Mouse (Mus musculus): ENCODE results near the gene Ifitm3. TPM values are rescaled to one million over a fixed set of nuclear protein-coding genes. Genes with fewer than 3 reads are reported as not detected.
A peak's percentile ranks its signal among the peaks of the same experiment; 100 is the strongest.

The Ifitm3 gene
- polyA plus RNA-seq, 1 experiment from 2014 or later = 35.9 TPM

DNA sequence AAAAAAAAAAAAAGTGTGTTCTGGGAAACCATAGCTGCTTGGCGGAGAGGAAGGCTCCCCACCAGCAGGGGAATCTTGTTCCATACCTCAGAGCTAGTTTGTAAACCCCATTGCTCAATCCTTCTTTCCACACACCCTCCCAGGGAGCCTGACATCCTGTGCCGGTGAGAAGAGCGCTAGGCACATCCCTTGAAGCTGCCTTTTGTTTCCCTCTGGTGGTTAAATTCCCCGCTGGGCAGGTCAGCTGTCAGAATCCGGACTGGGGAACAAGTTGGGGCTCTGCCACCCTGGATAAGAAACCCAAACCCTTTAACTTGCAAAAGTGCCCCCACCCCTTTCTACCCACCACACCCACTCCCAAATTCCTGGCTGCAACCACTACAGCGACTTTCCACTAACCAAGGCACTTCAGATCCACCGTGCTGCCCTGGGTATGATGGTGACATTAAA lies 2.2 kb downstream of the Ifitm3 start:
- Histone ChIP-seq H3K27ac (replicated peaks) (no peak overlapping the region), H3K9me3 (no peaks in the 10 kb centered on the region), H3K9ac (no peak overlapping the region), H3K4me1 (replicated peaks) (peaks cover 18% of the 10 kb centered on the region; the same call in 1 of the 2 replicates), H3K4me2 (peak overlapping the region; percentile 39; the same call in 1 of the 2 replicates), H3K36me3 (no peaks in the 10 kb centered on the region), H3K4me3 (no peak overlapping the region), H3K27me3 (no peaks in the 10 kb centered on the region)
- WGBS = 5% methylated on average over 7 of the region's 7 CpGs
- ATAC-seq (ENCODE audit: low read depth) = no peak

DNA sequence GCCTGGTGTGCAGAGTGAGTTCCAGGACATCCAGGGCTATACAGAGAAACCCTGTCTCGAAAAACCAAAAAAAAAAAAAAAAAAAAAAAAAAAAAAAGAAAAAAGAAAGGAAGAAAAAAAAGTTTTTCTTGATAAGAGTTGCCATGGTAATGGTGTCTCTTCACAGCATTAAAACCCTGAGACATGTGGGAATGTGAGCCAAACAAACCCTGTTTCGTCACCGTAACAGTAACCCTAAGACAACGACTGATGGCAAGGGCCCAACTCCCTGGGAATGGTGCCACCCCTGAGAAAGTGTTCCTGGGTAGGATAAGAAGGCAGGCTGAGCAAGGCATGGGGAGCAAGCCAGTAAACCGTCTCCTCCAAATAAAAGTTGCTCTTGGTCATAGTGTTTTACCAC lies 3.7 kb downstream of the Ifitm3 start:
- no peak for ATAC-seq (ENCODE audit: low read depth)
- no peaks in the 10 kb centered on the region for H3K9me3 ChIP-seq

DNA sequence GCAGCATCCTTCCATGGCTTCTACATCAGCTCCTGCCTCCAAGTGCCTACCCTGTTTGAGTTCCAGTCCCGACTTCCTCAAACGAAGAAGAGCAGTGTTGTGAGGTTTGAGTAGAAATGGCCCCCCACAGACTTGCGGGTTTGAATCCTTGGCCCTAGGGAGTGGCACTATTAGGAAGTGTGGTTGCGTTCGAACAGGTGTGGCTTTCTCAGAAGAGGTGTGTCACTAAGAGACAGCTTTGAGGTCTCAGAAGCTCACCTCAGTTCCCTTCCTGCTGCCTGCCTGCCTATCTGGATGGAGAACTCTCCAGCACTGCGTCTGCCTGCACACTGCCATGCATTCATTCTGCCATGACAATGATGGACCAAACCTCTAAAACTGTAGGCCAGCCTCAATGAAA lies 4.1 kb downstream of the Ifitm3 start:
- no peaks in the 10 kb centered on the region for H3K27me3 ChIP-seq
- 93% methylated on average over 6 of the region's 6 CpGs for WGBS
- no peaks in the 10 kb centered on the region for H3K36me3 ChIP-seq
- ATAC-seq (ENCODE audit: low read depth) = no peak
- no peak overlapping the region for H3K4me3 ChIP-seq
- H3K9me3 ChIP-seq = no peaks in the 10 kb centered on the region
- no peak overlapping the region for H3K27ac ChIP-seq (replicated peaks)
- H3K4me1 ChIP-seq (replicated peaks) = peaks cover 18% of the 10 kb centered on the region; the same call in 1 of the 2 replicates
- H3K4me2 ChIP-seq = no peak overlapping the region
- no peak overlapping the region for H3K9ac ChIP-seq

More for the DNA sequence above, 3.7 kb downstream of the Ifitm3 start:
- Histone ChIP-seq H3K4me3 (no peak overlapping the region), H3K4me1 (replicated peaks) (peaks cover 18% of the 10 kb centered on the region; the same call in 1 of the 2 replicates), H3K27ac (replicated peaks) (no peak overlapping the region), H3K9ac (no peak overlapping the region), H3K36me3 (no peaks in the 10 kb centered on the region), H3K4me2 (no peak overlapping the region), H3K27me3 (no peaks in the 10 kb centered on the region)
- WGBS = 72% methylated on average over 5 of the region's 5 CpGs

DNA sequence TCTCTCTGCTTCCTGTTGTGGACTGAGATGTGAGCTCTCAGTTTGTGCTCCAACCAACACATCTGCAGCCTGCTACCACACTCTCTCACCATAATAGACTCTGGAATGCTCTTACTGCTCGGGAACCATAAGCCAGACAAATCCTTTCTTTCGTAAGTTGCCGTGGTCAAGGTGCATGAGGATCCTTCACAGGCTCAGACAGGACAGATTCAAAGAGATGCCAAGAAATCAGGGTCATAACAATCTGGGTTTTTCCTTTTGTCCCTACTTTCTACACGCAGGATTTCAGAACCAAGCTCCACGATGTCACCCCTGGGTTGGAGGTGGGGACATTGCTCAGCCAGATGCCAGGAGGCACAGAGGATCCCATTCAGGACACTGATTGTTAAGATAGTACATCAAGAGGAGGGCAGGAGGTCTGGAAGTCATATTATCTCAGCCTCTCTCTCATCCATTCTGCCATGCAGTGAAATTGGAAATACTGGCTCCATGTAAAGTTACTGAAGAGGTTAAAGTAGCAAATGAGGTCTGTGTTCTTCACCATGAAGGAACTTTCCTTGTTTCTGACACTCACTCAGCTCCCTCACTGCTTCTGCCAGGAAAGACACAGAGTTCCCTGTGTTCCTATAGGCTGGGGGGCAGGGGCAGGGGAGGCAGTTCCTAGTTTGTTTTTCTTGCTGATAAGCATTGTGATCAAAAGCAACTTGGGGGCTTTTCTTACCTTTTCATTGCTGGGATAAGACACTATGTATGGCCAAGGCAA lies 7.1 kb downstream of the Ifitm3 start:
- Histone ChIP-seq H3K27me3 (no peaks in the 10 kb centered on the region), H3K36me3 (no peaks in the 10 kb centered on the region), H3K4me3 (no peak overlapping the region), H3K4me1 (replicated peaks) (0 out of 2 replicates have a peak, but pooled peaks cover 2% of the 10 kb centered on the region), H3K4me2 (no peak overlapping the region), H3K9ac (no peak overlapping the region), H3K27ac (replicated peaks) (no peak overlapping the region), H3K9me3 (no peaks in the 10 kb centered on the region)
- ATAC-seq (ENCODE audit: low read depth) = no peak
- WGBS = 86% methylated on average over 5 of the region's 5 CpGs

DNA sequence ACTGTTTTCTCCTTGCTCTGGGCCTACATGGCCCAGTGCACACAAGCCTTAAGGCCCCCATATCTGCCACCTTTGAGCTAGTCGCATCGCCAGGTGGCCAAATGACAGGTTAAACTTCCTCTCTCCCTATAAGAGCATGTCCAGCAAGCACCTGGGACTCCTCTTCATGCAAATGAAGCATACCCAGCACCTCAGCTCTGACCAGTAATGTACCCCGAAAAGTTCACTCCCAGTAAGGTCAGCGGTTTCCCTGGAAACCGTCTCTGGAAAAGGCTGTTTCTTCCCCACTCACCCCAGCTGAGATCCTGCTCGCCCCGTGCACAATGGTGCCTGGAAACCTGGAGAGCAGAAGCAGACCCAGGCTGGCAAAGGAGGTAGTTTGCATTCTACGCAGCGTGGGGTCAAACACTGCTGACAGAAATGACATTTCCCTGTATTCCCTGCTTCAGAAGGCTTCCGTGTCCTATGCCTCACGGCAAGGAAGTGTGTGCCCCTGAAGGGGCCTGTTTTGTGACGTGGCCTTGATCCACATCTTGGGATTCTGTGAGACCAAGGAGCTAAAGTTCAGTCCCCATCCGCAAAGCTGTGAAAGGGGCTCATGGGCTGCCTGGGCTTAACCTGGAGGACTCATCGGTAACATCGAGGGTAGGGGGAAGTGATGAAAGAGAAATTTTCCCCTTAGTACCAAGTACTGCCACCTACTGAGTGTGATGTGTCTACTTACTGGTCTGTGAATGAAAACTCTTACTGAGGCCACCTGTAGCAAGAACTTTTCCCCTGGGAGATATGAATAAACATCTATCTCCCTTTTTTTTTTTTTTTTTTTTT lies 9.5 kb downstream of the Ifitm3 start:
- Histone ChIP-seq H3K9me3 (no peaks in the 10 kb centered on the region), H3K9ac (no peak overlapping the region), H3K36me3 (no peaks in the 10 kb centered on the region), H3K27ac (replicated peaks) (no peak overlapping the region), H3K4me1 (replicated peaks) (no peaks in the 10 kb centered on the region), H3K27me3 (no peaks in the 10 kb centered on the region), H3K4me3 (no peak overlapping the region), H3K4me2 (no peak overlapping the region)
- no peak for ATAC-seq (ENCODE audit: low read depth)
- 73% methylated on average over 15 of the region's 15 CpGs for WGBS

DNA sequence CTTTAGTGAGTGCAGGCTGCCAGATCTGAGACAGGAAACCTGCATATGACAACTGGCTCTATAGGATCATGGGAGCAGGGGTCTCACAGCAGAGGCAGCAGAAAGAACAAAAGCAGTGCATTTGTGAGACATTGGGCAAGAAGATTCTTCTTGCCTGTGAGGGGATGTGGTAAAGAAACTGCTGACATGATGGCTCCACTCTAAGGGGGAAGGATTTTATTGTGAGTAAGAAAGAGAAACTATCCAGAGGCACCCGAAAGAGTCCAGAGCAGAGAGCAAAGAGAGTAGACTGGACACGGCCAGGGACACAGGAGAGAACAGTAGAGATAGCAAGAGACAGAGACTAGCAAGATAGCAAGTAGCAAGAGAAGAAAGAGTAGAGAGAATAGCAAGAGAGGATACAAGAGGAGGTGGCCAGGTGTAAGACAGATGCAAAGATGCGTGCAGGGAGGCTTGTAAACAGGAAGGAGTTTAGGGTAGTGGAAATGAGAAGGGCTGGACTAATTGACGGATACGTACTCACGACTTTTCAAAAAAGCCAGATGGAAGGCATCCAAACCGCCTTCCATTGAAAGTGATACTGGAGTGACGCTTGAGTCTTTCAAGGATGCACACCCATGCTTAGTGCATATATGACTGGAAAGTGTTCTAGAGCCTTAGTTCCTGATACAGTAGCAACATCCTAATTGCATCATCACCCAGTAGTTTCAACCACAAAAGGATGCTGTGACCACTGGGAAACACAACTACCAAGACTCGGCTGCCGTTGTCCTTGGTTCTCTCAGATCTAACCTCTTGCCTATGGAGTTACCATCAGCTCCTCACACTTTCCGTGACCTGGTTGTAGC lies 11.5 kb downstream of the Ifitm3 start:
- Histone ChIP-seq H3K9ac (no peak overlapping the region), H3K27me3 (no peaks in the 10 kb centered on the region), H3K4me1 (replicated peaks) (no peaks in the 10 kb centered on the region), H3K36me3 (no peaks in the 10 kb centered on the region), H3K4me3 (no peak overlapping the region), H3K27ac (replicated peaks) (no peak overlapping the region), H3K4me2 (no peak overlapping the region), H3K9me3 (no peaks in the 10 kb centered on the region)
- no peak for ATAC-seq (ENCODE audit: low read depth)
- 91% methylated on average over 11 of the region's 11 CpGs for WGBS

DNA sequence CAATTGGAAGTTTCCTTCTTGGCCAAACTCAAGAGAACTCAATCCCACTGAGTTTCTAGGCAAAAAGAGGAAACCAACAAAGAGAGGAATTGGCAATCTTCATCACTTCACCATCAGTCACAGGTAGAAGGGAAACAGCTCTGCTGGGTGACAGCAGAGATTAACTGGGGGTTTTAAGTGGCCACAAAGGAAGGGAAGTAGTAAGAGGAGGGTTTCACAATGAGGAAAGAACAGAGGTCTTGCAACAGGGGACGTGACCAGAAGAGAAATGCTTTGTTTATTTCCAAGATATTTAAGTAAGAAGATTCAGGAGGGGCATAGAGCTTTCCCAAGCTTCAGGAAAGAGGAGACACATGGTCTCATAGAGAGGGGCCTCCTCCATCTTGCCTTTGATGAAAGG lies 12.8 kb downstream of the Ifitm3 start:
- Histone ChIP-seq H3K9me3 (no peaks in the 10 kb centered on the region), H3K4me1 (replicated peaks) (no peaks in the 10 kb centered on the region), H3K9ac (no peak overlapping the region), H3K4me2 (no peak overlapping the region), H3K27ac (replicated peaks) (no peak overlapping the region), H3K36me3 (no peaks in the 10 kb centered on the region), H3K27me3 (no peaks in the 10 kb centered on the region), H3K4me3 (no peak overlapping the region)
- ATAC-seq (ENCODE audit: low read depth) = no peak
- WGBS = 58% methylated on average over 1 of the region's 1 CpGs

DNA sequence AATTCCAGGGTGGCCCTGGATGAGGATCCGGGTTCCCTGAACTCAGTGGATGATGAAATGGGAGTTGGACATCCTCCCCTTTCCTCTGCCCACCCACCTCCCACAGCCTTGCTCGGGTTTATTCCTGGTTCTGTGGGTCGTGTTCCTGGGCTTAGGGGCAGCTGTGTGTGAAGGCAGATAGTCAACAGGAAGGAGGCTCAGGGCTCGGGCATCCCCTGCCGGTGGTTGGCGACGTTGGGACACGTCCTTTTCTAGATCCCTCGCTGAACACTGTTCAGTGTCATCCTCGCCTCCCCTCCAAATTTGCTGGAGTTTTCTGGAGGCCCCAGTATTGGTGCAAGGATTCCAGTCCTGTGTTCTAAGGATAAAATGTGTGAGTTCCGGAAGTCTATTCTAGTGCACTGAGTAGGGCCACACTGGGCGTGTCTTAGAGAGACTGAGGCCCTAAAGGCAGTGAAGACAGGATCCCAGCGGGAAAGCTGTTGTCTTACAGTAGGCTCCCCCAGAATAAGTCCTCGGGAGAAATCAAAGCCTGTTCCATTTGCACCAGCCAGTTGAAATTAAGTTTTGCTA lies 19.4 kb downstream of the Ifitm3 start:
- Histone ChIP-seq H3K4me2 (no peak overlapping the region), H3K9ac (no peak overlapping the region), H3K36me3 (no peaks in the 10 kb centered on the region), H3K27me3 (no peaks in the 10 kb centered on the region), H3K4me1 (replicated peaks) (no peaks in the 10 kb centered on the region), H3K4me3 (no peak overlapping the region), H3K27ac (replicated peaks) (no peak overlapping the region), H3K9me3 (no peaks in the 10 kb centered on the region)
- 84% methylated on average over 14 of the region's 14 CpGs for WGBS
- no peak for ATAC-seq (ENCODE audit: low read depth)

DNA sequence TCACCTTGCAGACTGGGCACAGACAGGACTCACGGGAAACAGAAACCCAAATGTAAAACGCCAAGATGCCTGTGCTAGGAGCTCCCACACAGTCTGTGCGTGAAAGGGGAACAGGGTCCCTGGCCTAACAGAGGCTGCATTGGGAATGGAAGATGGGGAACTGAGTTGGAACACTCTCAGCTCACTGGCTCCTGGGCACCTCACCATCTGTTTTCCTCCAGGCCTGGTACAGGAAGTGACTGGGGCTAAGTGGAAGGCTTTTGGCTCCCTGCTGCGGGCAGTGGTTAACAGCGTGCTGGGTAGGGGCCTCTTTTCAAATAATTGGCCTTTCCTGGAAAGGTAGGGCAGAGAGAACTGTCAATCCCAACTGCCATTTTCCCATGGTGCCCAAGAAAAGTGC lies 19.9 kb downstream of the Ifitm3 start:
- Histone ChIP-seq H3K36me3 (no peaks in the 10 kb centered on the region), H3K9me3 (no peaks in the 10 kb centered on the region), H3K4me2 (no peak overlapping the region), H3K27me3 (no peaks in the 10 kb centered on the region), H3K9ac (no peak overlapping the region), H3K27ac (replicated peaks) (no peak overlapping the region), H3K4me3 (no peak overlapping the region), H3K4me1 (replicated peaks) (no peaks in the 10 kb centered on the region)
- 81% methylated on average over 5 of the region's 5 CpGs for WGBS
- ATAC-seq (ENCODE audit: low read depth) = no peak

DNA sequence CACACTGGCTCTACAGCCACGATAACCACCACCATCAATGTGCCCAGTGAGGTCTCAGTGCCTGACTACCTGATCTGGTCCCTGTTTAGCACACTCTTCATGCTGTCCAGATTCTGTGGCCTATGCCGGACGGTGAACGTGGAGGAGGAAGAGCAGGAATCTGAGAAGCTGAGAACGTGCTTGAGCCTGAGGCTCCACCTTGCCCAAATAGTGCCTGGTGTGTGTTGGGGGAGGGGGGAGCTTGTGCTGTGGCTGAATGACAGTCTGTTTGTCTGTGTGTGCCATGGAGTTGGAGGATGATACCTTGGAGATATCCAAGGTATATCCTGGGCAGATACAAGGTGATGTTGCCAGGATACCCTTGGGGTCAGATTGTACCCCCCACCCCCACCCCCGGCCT lies 20.4 kb downstream of the Ifitm3 start:
- Histone ChIP-seq H3K27ac (replicated peaks) (no peak overlapping the region), H3K27me3 (no peaks in the 10 kb centered on the region), H3K4me2 (no peak overlapping the region), H3K9me3 (no peaks in the 10 kb centered on the region), H3K4me3 (no peak overlapping the region), H3K36me3 (no peaks in the 10 kb centered on the region), H3K9ac (no peak overlapping the region), H3K4me1 (replicated peaks) (no peaks in the 10 kb centered on the region)
- ATAC-seq (ENCODE audit: low read depth) = no peak
- 79% methylated on average over 6 of the region's 6 CpGs for WGBS

DNA sequence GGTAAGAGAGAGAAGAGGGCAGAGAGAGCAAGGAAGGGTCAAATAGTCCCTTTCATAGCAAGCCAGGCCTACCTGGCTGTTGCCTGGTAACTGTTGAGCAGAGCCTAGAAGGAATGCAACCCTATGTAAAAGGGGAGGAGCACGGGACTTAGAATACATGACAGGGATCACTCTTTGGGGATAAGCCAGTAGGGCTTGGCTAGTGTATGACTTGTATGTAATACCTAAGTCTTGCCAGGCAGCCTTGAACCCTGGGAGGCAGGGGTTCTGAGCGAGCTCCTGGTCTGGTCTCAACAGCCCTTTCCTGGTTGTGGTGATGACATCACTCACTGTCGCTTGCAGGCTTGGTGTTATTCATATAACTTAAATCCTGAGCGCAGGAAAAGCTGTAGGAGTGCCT lies 21.5 kb downstream of the Ifitm3 start:
- WGBS = 78% methylated on average over 4 of the region's 4 CpGs
- H3K4me1 ChIP-seq (replicated peaks) = no peaks in the 10 kb centered on the region
- no peak for ATAC-seq (ENCODE audit: low read depth)

More for the DNA sequence above, 21.5 kb downstream of the Ifitm3 start:
- Histone ChIP-seq H3K4me3 (no peak overlapping the region), H3K27me3 (no peaks in the 10 kb centered on the region), H3K9ac (no peak overlapping the region), H3K9me3 (no peaks in the 10 kb centered on the region), H3K36me3 (no peaks in the 10 kb centered on the region), H3K27ac (replicated peaks) (no peak overlapping the region), H3K4me2 (no peak overlapping the region)
